Mouse (Mus musculus) heart, adult 2 months (tissue): Measurements from ENCODE around the gene Uggt1.

Source experiments
- CTCF ChIP-seq: fragments of 200-600 bp; IDR thresholded peaks from 2 replicates; pipeline ENCODE4 v1.8.1; 2022; ENCODE audit warnings: antibody characterized with exemption, mild to moderate bottlenecking, moderate library complexity
- EP300 ChIP-seq: fragments of 200-500 bp; IDR thresholded peaks from 2 replicates; pipeline ENCODE4 v1.6.1; 2011; ENCODE audit warnings: low read depth, low read length, control low read depth; ENCODE audit not compliant: insufficient read depth
- POLR2A ChIP-seq: fragments of 200-500 bp; IDR thresholded peaks from 2 replicates; pipeline ENCODE4 v1.6.1; 2011; ENCODE audit warnings: mild to moderate bottlenecking, low read depth, low read length, control low read depth; ENCODE audit not compliant: insufficient read depth

GRCm38 (mm10) chr1:36263833-36264488, 19.4 kb upstream of the Uggt1 start:
- TF ChIP-seq CTCF, result no peak
- no peak for TF ChIP-seq POLR2A
- peak; percentile 71; the same call in 1 of the 2 replicates for TF ChIP-seq EP300
